Mouse (Mus musculus) bone marrow macrophage, adult 2 months (primary cell): ENCODE results near the gene Col5a1.

Experiments used
- CTCF ChIP-seq: IDR thresholded peaks from 2 replicates; pipeline ENCODE4 v1.5.1; 2012; ENCODE audit warnings: low read depth, mild to moderate bottlenecking, low read length, moderate library complexity
- POLR2A ChIP-seq: IDR thresholded peaks from 2 replicates; pipeline ENCODE4 v1.6.1; 2012; ENCODE audit warnings: mild to moderate bottlenecking, low read depth, low read length, borderline replicate concordance

- TF ChIP-seq POLR2A (no peak), CTCF (no peak)
Measured at GRCm38 (mm10) chr2:27861576-27862238, 24.5 kb upstream of the Col5a1 start.
